Mouse (Mus musculus): Measurements from ENCODE around the gene Gm17387.

- TF ChIP-seq CTCF (IDR thresholded peaks at IDR 0.05; ENCODE audit: low read depth): no peak
- TF ChIP-seq EP300 (IDR thresholded peaks at IDR 0.05; ENCODE audit: low read depth): no peak
These were observed 32.4 kb downstream of the Gm17387 start for GRCm38 (mm10) chr7:141061269-141061692.

All from liver, postnatal 0 days (tissue).